Mouse (Mus musculus): ENCODE results near the gene Tmem269.

Tmem269 gene

DNA sequence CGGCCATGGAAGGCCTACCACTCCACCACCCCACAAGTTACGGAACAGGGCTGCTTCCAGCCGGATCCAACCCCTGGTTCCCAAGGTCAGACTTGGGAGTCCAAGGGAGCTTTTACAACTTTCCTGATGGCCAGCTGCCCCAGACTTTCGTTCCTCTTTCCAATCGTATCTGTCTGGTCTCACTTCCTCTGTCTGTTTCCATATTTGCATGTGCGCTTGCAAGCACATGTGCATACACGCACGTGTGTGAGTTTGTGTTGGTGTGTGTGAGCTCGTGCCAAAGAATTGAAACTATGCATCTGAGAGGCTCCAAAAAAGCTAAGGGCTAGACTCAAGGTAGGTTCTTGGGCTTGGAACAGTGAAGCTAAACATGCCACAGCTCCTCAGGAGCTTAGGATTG is 36.6 kb downstream of the Tmem269 start:
- no peak for DNase-seq (ENCODE audit: low spot score in 2 of 2)

DNA sequence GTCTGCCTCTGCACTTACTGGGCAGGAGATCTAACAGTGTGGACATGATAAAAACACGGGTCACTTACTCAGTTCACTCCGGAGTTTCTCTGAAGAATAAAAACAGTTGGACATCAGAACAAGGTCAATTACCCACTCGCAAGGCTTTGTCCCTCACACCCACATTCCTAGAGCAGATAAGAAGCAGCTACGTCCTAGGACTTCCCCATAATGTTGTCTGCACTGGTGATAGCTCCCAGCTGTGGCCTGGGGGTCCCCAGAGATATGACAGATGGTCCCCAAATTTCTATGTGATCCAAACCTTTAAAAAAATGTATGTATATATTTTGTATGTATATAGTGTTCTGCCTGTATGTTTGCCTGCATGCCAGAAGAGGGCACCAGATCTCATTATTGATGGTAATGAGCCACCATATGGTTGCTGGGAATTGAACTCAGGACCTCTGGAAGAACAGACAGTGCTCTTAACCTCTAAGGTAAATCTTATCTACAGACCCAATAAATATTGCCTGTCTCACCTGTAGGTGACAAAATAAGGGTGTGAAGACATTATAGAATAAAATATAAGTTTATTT is 37.8 kb downstream of the Tmem269 start:
- DNase-seq (ENCODE audit: low spot score in 2 of 2): no peak

DNA sequence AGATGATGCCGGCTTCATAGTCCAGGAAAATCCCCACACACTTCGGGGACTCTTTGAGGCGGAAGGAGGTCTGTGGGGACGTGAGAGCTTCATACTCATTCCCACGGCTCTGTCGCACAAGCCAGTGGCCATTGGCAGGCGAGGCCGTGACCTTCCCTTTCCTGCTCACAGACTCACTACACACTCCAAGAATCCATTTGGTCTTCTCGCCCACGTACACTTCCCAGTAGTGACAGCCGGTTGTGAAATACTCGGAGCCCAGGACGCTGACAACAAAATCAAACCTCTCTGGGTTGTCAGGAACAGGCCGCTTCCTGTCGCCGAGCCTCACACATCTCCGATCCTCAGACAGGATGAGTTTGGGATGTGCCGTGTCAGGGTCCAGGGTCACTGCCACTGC is 39.7 kb downstream of the Tmem269 start:
- no peak for DNase-seq (ENCODE audit: low spot score in 2 of 2)

DNA sequence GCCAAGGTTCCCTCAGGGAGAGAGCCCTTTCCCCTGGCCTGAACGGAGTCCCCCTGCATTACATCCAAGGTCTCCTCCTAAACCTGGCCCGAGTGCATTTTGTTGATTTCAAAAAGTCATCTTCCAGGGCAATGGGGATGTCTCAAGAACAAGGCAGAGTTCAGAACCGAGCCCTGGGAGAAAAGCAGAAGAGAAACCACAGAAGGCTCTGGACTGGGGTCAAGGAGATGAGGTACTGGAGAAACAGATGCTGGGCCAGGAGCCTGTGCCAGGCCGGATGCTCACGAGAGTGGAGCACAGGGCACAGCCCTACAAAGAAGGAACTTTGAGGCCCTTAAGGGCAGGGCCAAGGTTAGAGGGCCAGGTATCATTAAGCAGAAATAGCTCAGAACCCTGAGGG is 40.3 kb downstream of the Tmem269 start:
- peak in 1 of 2 experiments; percentile 59 for DNase-seq (ENCODE audit: low spot score in 2 of 2)

DNA sequence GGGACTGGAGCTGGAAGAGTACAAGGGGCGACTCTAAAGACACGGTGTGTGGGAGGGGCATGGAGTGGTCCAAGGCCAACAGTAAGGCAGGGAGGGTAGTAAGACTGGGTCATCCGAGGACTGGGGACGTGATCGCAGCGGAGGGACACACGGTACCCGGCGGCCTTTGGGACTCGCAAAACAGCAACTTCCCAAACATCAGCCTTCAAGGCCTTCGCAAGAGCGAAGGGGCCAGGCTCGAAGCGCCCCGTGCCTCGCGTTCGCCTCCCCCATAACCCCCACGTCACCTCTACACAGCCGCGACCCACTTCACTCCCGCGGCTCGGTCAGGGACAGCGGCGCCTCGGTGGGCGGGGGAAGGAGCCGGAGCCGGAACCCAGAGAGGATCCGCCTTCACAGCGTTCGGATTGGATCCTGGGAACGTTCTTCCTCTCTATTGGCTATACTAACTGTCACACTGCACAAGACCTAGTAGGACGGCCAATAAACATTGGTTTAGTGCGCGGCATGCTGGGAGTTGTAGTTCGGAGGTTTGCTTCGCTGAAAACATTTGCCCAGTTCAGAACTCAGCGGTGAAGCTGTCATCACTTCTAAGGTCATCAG is 44.1 kb downstream of the Tmem269 start, which contains the start of gene Zfp691:
TSS of gene Zfp691 (minus strand) at position 345 of the 603 bp plus-strand sequence.
- DNase-seq (ENCODE audit: low spot score in 2 of 2): peak; percentile 96 to 99

DNA sequence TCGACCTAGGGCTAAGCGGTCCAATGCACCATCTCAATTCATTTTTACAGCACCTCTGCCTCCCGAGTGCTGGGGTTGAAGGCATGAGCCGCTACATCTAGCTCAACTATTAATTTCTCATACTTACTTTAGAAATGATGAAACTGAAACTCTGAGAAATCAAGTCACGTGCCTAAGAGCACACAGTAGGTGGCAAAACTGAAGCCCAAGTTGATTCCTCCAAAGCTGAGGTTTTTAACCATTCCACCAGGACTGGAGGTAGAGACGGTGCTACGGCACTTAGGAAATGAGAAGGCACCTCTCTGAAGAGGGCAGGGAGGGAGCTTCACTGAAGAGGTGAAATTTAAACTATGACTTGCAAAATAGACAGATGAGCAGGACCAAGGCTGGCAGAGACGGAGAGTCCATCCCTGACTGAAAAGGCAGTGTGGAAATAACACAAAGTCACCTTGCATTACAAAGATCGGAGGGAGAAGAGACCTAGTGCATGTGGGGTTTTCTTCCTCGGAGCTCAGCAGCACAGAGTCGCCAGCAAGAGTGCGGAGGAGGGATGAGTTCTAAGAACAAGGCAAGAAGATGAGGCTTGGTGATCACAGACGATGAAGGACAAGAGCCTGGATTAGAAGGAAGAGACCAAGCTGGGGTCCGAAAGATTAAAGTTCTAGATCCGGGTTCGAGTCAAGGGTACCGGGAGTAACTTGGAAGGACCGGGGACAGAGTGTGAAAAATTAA is 44.9 kb downstream of the Tmem269 start:
- DNase-seq (ENCODE audit: low spot score in 2 of 2): no peak

DNA sequence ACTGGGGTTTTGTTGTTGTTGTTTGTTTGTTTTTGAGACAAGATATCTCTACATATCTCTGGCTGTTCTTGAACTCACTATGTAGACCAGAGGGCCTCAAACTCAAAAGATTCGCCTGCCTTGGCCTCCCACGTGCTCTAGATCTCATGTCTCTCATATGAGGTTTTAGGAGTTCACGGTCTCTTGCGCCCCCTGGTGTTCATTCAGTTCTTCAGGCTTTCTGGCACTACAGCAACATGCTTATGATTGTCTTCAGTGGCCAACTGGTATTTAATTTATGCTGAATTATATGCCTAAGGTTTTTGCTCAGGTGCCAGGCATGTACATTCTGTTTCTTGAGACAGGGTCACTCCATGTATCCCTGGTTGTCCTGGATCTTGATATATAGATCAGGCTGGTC is 50.4 kb downstream of the Tmem269 start:
- peak; percentile 88 to 91 for DNase-seq (ENCODE audit: low spot score in 2 of 2)

DNA sequence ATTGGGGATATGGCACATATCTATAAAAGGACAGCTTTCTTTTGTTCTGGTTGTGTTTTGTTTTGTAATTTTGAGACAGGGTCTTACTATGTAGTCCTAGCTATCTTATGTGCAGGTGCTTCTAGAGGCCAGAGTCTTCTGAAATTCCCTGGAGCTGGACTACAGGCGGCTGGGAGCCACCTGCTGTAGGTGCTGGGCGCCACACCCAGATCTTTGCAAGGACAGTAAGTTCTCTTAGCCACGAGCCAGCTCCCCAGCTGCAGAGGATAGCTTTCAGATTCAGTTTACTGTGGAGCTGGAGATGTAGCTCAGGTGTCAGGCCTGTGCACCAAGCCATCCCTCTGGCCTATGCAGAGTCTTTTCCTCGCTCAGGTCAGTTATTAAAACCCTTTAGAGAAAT is 50.9 kb downstream of the Tmem269 start:
- DNase-seq (ENCODE audit: low spot score in 2 of 2): no peak

DNA sequence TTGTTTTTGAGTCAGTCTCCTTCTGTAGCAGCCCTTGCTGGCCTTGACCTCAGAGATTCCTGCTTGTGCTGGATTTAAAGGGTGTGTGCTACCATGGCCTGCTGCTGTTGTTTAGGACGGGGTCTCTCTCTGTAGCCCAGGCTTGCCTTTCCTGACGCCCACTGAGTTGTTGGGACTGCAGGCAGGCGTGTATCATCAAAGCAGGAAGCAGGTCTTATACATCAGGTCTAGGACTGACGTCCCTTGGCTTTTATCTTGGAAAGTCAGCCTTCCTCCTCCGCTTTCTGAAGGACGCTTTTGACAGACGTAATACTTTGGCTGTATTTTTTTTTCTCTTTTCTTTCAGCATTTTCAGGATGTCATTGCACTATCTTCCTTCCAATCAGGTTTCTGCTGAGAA is 52.1 kb downstream of the Tmem269 start:
- DNase-seq (ENCODE audit: low spot score in 2 of 2): no peak

DNA sequence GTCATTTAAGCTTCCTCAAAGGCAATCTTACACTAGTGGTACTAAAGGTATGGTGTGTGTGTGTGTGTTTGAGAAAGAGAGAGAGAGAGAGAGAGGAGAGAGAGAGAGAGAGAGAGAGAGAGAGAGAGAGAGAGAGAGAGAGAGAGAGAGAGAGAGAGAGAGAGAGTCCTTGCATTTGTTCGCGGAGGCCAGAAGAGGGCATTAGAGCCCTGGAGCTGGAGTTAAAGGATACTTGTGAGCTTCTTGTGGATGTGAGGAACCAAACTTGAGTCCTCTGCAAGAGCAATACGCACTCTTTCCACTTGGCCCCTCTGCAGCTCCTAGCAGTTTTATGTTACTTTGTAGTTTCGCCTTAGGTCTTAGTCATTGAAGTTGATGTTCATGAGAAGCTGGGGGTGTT is 55.0 kb downstream of the Tmem269 start:
- no peak for DNase-seq (ENCODE audit: low spot score in 2 of 2)

DNA sequence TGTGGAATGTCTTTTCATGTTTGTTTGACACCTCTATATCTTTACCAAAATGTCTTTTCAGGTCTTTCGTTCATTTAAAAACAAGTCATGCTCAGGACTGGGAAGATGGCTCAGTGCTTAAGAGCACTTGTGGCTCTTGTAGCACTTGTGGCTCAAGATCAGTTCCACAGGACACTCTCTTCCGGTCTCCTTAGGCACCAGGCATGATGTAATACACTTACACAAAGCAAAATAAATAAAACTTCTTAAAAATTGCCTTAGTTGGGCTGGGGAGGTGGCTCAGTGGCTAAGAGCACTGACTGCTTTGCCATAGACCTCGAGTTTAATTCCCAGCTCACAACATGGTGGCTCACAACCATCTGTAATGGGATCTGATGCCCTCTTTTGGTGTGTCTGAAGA is 56.7 kb downstream of the Tmem269 start:
- DNase-seq (ENCODE audit: low spot score in 2 of 2): no peak

DNA sequence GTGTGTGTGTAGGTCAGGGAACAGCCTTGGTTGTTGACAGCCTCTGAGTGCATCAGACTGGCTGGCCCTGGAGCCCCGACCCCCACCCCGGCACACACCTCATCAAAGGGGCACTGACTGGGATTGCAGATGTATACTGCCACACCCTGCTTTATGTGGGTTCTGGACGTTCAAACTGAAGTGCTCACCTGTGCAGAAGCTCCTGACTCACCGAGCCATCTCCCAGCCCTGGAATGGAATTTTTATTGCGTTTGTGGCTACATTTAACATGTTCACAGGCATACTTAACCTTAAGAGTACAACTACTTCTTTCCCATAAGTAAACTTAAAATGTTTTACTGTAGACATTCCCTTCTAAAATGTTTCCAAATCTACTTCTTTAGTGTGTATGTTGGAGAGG is 60.1 kb downstream of the Tmem269 start:
- DNase-seq (ENCODE audit: low spot score in 2 of 2): no peak

DNA sequence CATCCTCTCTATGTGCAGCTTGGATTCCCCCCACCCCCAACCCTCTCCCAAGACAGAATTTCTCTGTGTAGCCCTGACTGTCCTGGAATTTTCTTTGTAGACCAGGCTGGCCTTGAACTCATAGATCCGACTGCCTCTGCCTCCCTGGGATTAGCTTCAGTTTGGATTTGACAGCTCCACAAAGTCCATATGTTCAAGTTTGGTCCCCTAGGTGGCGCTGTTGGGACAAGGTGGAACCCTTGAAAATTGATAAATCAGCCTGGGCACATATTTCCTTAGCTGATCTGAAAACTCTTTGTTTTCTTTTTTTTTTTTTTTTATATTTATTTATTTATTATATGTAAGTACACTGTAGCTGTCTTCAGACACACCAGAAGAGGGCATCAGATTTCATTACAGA is 60.8 kb downstream of the Tmem269 start:
- DNase-seq (ENCODE audit: low spot score in 2 of 2): peak in 1 of 2 experiments; percentile 66
